Mouse (Mus musculus) left cerebral cortex, adult 9 months (tissue): ENCODE data around the gene Abl2.
"Not testable (repeated sequence)": the region's sequence is repeated elsewhere in the genome, so short reads cannot be mapped to it uniquely, and the experiment has no call there.

Source experiments
- DNase-seq, 2 experiments: peaks; one replicate each; pipeline ENCODE4 v3.0.0; 2022; ENCODE audit warnings: low spot score in 2 of 2

Abl2 gene

GRCm38 (mm10) chr1:156630965-156631364 is 72.4 kb downstream of the Abl2 start:
- DNase-seq = no peak

GRCm38 (mm10) chr1:156633095-156633494 is 74.5 kb downstream of the Abl2 start:
- DNase-seq = peak in 1 of 2 experiments; percentile 34

DNA sequence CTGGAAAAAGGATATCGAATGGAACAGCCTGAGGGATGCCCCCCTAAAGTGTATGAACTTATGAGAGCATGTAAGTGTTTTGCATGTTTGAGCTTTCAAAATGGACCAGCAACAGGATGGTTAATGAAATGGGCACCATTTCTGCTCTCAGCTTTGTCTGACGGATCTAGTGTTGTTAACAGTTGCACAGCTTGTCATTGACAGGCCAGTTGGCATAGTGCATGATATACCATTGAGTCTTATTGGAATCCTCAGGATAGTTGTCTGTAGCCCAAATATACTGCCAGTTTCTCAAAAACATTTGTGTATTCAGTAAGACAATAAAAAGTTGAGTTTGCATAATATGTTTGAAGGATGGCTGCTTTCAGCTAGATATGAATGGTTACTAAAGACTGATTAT is 76.6 kb downstream of the Abl2 start:
- DNase-seq = no peak

DNA sequence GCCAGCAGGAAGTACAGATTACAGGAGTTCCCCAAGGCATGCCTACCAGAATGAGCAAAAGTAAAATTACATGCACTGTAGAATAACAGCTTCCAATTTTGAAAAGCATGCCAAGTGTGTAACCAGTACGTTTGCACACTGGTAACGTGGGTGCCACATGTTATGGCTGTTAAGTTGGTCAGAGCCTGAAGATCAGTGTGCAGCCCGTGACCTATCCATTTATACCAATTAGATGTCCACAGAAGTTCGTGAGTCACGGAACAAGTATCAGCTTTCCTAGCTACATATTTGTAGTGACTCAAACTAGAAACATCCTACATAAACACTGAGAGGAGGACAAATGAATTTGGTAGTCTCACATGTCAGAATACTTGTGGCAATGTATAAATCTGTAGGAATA is 80.9 kb downstream of the Abl2 start:
- DNase-seq = no peak

DNA sequence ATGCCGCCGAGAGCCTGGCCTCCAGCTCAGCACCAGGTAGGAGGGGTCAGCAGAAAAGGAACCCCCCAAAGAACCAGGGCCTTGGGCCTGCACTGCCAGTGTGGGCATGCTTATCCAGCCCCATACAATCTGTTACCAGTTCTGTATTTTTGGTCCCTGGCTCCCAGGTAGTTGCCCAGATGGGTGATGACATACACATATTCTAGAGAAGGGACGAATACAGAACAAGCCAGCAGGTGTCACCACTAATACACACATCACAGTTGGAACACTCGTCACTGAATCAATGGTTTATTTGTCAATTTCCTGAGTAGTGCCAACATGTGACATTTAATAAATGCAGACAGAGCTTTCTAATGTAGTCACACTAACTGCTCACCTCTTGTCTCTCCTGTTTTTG is 82.0 kb downstream of the Abl2 start:
- no peak for DNase-seq

GRCm38 (mm10) chr1:156641808-156642207 is 83.2 kb downstream of the Abl2 start:
- no peak for DNase-seq

DNA sequence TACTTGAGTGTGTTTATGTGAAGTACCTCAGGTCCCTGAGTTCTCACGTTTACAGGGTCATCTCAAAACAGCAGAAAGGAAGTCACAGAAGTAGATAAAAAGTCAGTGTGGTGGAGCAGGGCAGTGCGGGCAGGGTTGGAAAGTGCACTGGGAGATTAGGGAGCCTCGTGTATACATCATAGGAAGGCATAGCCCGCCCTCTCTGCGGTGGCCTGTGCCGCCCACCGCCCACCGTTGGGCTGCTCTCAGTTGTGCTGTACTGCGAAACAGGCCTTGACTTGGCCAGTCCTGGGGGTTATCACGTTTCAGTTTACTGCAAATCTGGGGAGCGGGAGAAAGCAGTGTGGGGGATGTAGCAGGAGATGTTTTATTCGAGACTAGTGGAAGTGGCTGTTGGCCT is 84.2 kb downstream of the Abl2 start:
- no peak for DNase-seq

DNA sequence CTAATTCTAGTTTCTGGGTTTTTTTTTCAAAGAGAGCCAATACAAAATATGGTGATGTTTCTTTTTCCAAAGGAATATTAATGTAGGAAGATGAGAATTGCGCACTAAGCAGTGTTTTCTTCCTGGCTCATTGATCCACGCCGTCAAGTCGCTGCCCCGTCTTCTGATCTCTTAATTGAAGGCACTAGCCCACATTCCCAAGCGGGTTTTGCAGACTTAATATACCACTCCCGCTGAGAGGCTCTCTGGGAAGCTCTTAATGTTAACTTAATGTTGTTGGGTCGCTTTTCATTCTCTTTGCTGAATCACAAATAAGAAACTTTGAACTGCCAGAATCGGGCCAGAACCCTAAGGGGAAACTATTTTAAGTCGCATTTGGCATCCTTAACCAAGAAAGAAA is 85.5 kb downstream of the Abl2 start:
- DNase-seq = no peak

- no peak for DNase-seq
Observed at GRCm38 (mm10) chr1:156644780-156645523, 86.4 kb downstream of the Abl2 start.

- no peak for DNase-seq
Observed at GRCm38 (mm10) chr1:156645971-156646370, 87.4 kb downstream of the Abl2 start.

- DNase-seq = no peak
Observed at GRCm38 (mm10) chr1:156648705-156649104, 90.1 kb downstream of the Abl2 start.

DNA sequence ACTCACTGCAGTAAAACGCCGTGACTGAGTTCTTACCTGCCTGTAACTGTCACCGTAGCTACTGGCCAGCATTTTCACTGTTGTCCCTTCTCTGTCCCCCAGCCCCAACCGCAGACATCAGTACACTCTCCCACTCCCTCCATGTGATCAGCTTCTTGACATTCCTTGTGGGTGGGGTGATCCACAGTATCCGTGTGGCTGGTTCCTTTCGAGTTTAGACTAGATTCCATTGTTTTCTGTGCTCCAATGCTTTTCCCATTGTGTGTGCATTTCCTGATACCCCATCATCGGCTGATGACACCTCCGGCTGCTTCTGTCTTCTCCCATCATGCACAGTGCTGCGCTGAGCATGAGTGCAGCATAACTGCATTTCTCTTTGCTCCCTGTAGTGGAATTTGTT is 92.0 kb downstream of the Abl2 start:
- DNase-seq = no peak

DNA sequence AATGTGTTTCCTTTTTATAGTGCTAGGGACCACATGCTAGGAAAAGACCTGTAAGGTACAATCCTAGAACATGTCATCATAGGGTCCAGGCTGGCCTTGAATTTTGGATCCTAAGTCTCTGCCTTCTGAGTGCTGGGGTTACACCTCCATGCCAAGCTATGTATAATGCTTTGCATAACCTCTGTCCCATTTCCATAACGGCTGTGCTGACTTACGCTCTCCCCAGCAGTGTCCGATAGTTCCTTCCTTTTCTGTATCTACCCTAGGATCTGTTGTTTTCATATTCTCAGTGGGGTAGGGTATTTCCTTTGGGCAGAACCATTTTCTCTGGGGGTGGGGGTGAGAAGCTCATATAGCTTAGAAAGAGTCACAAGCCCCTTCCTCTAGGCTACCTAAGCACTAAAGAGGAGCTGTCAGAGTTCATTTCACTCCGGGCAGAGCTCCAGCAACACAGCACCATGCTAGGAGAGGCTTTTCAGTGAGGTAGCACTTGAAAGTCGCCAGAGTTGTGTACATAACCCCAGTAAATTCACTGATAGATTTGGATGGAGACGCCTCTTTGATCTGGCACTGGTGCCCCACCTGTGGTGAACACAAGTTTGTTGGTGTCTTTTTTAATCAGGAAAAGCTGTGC is 93.7 kb downstream of the Abl2 start:
- DNase-seq = no peak

DNA sequence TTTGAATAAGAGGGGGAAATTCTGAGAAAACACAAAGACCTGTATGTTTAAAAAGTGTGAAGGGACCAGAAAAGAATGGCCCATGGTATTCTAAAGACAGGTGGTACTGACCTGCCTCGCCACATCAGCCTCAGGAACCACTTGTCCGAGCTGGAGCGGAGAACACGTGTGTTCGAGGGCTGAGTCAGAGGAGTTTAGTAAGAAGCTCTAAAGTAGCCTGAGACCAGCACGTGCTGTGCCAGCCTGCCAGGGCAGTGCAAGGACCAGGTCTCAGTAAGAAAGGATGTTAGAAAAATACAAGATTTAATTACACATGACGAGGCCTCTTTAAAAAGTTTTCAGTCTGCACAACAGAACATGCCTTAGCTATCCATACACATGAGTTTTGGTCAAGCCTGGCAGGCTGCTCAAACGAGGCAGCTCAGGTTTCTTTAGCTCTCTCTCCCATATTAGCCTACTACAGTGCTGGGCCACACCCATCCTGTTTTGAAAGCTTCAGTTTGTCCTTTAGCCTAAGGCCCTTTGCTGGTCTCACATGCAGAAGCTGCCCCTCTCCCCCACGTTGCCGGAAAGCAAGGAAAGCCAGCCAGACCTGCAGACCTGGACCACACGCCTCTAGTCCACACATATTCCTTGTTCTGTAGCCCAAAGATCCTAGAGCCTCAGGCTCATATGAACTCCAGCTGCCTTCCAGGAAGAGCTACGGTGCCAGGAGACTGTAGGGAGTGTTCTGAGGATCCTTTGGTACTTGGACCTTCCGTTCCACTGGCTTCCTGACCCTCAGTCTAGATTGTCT is 96.3 kb downstream of the Abl2 start:
- no peak for DNase-seq

DNA sequence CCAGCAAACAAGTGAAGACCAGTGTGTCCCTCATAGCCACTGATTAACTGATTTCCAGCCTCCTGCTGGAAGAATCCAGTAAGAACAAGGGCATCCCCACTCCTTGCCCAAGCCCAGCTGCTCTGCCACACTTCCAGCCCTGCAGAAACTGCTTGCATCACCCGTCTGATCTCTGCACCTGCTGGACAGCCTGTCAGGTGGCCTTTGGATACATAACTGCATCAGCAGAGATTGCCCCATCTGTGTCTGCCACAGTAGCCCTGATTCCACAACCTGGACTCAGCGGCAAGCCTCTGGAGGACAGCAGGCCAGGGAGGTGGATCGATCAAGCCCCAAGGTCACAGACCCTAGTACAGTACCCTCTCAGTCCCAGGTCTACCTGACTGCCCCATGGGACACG is 98.9 kb downstream of the Abl2 start:
- no peak for DNase-seq

DNA sequence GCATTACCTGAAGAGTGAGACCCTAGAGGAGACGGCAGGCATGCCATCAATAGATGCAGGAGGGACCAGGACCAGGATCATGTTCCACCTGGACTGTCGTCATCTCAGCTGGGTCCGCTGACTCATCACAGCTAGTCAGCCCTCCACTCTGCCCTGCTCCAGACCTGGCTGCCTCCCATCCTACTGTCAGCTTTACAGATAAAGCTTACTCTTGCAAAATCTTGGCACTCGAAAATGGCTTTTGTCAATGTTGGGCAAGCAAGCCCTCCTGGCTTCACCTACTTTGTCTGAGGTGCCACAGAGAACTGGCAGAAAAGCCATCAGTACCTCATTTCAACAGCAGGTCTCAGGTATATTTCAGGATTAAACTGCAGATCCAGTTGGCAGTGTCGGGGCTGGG is 100.1 kb downstream of the Abl2 start:
- DNase-seq = no peak

- no peak for DNase-seq
Observed at GRCm38 (mm10) chr1:156659906-156660659, 101.5 kb downstream of the Abl2 start.

GRCm38 (mm10) chr1:156660660-156661236 is 102.2 kb downstream of the Abl2 start:
- DNase-seq = not testable (repeated sequence)

DNA sequence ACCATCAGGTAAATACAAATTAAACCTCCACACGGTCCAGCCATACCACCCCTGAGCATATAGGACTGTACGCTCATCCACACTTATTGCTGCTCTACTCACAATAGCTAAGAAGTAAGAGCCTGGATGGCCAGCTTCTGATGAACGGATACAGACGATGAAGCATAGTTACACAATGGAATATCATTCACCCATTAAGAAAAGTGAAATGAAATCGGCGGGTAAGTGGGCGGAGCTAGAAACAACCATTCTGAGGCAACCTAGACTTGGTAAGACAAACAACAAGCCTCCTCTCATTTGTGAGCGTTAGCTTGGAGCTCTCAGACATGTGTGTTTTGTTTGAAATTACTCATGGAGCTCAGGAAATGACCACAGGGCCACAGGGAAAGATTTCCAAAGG is 107.2 kb downstream of the Abl2 start:
- DNase-seq = no peak

- peak in 1 of 2 experiments; percentile 31 for DNase-seq
Observed at GRCm38 (mm10) chr1:156667141-156667926, 108.7 kb downstream of the Abl2 start.

DNA sequence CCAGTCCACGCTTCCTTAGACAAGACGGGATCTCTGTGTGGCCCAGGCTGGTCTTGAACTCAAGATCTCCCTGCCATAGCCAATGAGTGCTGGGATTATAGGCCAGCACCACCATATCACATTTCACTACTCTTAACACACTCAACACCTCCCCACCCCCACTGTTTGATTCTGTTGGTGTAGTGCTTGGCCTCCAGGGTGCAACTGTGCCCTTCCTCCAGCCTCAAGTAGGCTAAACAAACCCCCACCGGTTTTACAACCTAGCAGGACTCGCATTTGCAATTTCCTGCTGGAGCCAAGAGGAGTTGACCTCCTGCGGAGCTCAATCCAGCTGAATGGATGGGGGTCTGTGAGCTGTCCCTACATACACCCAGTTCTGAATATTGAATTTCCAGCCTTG is 110.0 kb downstream of the Abl2 start:
- DNase-seq = no peak
